Mouse (Mus musculus) neural tube, embryonic 10.5 days (tissue): ENCODE measurements around the gene Cct8.

Experiments
- DNase-seq: peaks from one replicate; pipeline ENCODE4 v3.0.0-alpha.2; 2017; ENCODE audit warnings: low spot score; ENCODE audit errors: extremely low spot score

The Cct8 gene

GRCm38 (mm10) chr16:87445528-87445927 is 50.1 kb downstream of the Cct8 start:
- no peak for DNase-seq

GRCm38 (mm10) chr16:87445110-87445509 is 50.6 kb downstream of the Cct8 start:
- DNase-seq: no peak

- DNase-seq: no peak
These were observed 51.6 kb downstream of the Cct8 start for GRCm38 (mm10) chr16:87444071-87444470.

- no peak for DNase-seq
These were observed 52.4 kb downstream of the Cct8 start for GRCm38 (mm10) chr16:87443245-87443644.

GRCm38 (mm10) chr16:87442291-87442690 is 53.4 kb downstream of the Cct8 start:
- no peak for DNase-seq

- DNase-seq: no peak
These were observed 54.6 kb downstream of the Cct8 start for GRCm38 (mm10) chr16:87441089-87441488.

GRCm38 (mm10) chr16:87440184-87440686 is 55.4 kb downstream of the Cct8 start, which contains the start of gene Rwdd2b:
Gene Rwdd2b (minus strand): TSS chr16:87440573.
- peak; percentile 93 for DNase-seq

- DNase-seq: no peak
These were observed 57.0 kb downstream of the Cct8 start for GRCm38 (mm10) chr16:87438697-87439096.

- no peak for DNase-seq
These were observed 58.6 kb downstream of the Cct8 start for GRCm38 (mm10) chr16:87437096-87437495.

- DNase-seq: no peak
These were observed 60.1 kb downstream of the Cct8 start for GRCm38 (mm10) chr16:87435411-87436205.

GRCm38 (mm10) chr16:87434946-87435345 is 60.7 kb downstream of the Cct8 start:
- no peak for DNase-seq

- DNase-seq: no peak
These were observed 61.4 kb downstream of the Cct8 start for GRCm38 (mm10) chr16:87434266-87434665.
